Mouse (Mus musculus) ES-E14 (cell line): ENCODE measurements around the gene Ide.

Source experiments
- CHD2 ChIP-seq: IDR thresholded peaks from 2 replicates; pipeline ENCODE4 v1.6.1; 2014; ENCODE audit warnings: mild to moderate bottlenecking, low read depth, low read length, inconsistent platforms
- MAFK ChIP-seq: IDR thresholded peaks from 2 replicates; pipeline ENCODE4 v1.6.1; 2014; ENCODE audit warnings: mild to moderate bottlenecking, low read depth, low read length, inconsistent platforms; ENCODE audit not compliant: insufficient read depth

DNA sequence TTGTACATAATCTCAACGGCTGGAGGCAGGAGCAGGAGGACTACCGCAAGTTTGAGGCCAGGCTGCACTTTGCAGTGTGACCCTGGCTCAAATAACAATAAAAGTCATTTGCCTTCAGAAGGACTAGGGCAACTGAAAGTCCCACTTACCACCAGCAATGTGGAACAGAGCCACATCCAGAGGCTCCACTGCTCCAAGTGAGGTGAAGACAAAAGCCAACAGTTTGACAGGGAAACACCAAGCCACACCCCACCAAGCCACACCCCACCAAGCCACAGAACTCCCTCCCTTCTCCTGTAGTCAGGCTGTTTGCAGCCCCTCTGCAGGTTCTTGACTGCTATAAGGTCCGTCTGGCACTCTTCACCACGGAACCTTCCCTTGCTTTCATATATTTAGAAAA, 20.3 kb downstream of the Ide start:
- TF ChIP-seq MAFK: no peak
- TF ChIP-seq CHD2: no peak
